Mouse (Mus musculus): ENCODE data around the gene Sema3e.

The Sema3e gene

DNA sequence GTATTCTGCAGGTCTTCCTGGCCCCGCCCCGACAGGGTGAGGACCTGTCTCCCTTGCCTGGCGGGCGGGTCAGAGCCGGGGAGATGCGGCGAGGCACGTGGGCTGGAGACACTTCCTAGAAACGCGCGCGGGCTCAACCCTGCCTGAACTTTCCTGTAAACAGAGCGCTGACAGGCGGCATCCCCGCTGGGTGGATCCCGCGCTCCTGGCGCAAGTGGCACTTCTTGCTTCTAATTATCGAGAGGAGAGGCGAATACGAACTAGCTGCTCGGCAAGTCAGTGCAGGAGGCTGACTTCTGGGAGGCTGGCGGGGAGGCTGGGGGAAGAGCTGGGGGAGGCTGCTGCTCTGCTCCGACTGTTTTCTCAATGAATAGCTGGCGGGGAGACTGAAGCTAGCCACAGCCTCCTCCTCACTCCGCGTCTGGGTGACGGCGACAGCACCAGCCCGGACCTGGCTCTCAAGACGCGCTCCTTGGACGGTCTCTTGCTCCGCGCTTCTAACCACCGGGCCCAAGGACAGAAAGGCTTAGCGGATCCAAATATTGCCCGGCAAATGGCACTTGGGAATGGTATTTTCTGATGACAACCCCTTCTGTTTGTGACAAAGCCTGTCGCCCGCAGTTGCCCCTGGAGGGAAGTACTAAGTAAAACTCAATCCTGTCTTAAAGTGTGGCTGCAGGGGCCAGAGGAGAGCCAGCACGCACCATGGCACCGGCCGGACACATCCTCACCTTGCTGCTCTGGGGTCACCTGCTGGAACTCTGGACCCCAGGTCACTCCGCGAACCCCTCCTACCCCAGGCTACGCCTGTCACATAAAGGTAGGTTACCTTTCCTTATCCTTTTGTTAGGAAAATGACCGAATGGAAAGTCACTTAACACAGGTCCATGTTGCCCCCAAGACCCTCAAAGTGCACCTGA is at the start of gene Sema3e:
Gene Sema3e (plus strand): TSS at position 72 of the 920 bp plus-strand sequence.
- DNase-seq (ENCODE audit: extremely low read depth, low read depth) = no peak

DNA sequence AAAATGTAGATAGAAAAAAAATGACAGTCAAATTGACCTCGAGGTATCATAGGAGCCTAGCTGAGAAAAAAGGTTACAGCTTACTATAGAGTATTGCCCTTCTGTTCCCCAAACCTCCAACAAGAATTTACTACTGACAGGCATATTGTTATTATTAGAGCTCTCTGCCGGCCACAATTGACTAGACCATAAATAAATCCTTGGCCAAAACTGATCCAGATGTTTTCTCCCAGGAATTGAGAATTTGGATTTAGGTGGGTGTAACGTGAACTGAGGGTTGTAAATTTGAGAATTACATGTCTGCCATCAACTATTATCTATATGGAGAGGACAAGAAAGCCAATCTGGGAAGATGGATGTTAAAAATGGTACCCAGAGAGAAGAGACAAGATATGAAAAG is 47.5 kb upstream of the Sema3e start:
- no peak for DNase-seq (ENCODE audit: extremely low read depth, low read depth)

DNA sequence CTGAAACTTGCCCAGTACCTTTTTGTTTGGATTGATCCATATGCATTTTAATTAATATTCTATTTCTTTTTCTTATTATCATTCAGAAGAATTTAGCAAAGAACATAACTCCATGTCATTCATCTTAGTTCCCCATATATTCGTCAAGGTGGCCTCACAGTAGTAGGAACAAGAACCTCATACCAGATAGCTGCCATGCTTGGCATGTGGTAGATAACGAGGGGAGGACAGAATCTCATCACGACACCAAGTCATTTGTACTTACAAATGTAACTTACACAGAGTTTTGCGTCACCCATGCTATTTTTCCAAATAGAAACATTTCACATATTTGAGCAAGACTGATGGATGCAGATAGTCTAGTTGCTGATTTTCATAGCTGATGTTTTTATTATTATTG is 45.9 kb upstream of the Sema3e start:
- DNase-seq (ENCODE audit: extremely low read depth, low read depth) = no peak

- no peak for DNase-seq (ENCODE audit: extremely low read depth, low read depth)
Observed at GRCm38 (mm10) chr5:13982417-13983054, 42.5 kb upstream of the Sema3e start.

DNA sequence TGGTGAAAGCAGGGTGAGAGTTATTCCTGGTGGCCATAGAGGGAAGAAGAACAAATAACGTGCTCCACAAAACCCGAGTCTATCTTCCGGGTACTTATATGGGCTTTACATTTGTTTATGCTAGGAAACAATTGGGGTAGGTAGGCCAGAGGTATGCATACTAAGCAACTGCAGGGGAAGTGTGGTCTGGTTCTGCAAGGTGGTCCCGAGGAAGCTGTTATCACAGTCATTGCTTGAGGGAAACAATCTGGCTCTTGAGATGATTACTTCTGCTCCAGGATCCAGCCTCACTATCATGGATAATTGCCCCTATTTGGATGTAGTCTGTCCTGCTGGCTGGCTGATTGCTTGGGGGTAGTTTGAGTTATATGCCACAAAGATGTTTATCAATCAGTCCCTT is 41.5 kb upstream of the Sema3e start:
- no peak for DNase-seq (ENCODE audit: extremely low read depth, low read depth)

GRCm38 (mm10) chr5:13985669-13986068 is 39.4 kb upstream of the Sema3e start:
- DNase-seq (ENCODE audit: extremely low read depth, low read depth) = no peak

- DNase-seq (ENCODE audit: extremely low read depth, low read depth) = no peak
Observed at GRCm38 (mm10) chr5:13987123-13987522, 38.0 kb upstream of the Sema3e start.

DNA sequence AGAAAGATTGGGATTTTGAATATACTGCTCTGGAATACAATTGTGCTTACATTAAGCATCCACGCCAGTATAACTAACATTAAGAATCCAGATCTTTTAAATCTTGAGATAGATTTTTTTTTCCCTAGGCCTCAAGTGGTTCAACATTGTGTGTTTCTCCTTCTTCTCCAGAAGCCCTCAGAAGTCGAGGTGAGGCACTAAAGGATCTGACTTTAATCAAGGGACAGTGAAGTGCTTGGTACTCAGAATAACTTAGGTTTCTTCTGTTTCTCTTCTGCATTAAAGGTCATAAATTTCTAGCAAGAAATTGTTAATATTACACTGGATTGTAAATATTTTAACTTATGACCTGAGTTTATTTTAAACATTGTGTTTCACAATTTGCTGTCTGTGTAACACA is 37.1 kb upstream of the Sema3e start:
- DNase-seq (ENCODE audit: extremely low read depth, low read depth) = no peak

DNA sequence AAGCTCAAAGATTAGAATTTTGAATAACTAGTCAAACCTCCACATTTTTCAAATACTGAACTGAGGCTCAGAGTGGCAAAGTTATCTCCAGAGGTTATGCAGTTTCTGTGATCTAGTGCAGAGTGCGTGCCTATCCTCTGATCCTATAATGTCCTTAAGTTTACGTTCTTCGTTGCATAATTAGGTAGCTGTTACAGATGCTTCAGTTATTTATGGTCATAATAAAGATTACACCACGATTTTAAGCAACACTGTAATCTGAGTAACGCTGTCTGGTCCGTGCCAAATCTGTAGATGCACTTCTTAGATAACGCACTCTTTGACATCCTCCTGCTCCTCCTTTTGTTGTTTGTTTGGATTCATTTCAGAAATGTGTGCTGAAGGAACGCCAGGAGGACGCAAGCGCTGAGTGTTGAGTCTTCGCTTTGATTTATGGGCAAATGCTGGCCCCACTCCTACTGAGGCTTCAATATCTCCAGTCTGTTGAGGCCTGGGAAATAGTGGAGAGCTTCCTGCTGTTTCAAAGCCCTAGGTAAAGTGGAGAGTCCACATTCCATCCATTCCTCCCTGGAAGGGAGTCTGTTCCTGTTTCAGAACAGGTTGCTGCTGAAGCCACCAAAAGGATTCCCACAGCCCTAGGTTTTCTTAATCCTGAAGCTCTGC is 32.2 kb upstream of the Sema3e start:
- no peak for DNase-seq (ENCODE audit: extremely low read depth, low read depth)

- no peak for DNase-seq (ENCODE audit: extremely low read depth, low read depth)
Observed at GRCm38 (mm10) chr5:14028341-14028740, 3.3 kb downstream of the Sema3e start.

GRCm38 (mm10) chr5:14030796-14031195 is 5.7 kb downstream of the Sema3e start:
- DNase-seq (ENCODE audit: extremely low read depth, low read depth) = no peak

- DNase-seq (ENCODE audit: extremely low read depth, low read depth) = no peak
Observed at GRCm38 (mm10) chr5:14032056-14032455, 7.0 kb downstream of the Sema3e start.

DNA sequence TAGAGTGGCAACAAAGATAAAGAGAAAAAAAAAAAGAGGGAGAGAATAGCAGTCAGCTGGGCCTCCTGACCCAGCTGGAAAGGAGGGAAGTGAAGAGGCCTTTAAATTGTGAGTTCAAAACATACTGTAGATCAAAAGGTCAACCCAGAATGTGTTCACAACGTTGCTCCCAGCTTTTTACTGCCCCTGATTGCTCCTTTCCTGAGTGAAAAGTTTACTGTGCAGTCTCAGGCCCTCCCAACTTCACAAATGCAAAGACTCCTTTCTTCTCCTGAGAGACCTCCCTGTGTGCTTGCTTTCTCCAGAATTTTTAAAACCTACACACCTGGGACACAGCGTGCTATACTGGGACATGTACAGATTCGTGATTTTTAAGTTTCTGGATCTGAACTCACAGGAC is 8.2 kb downstream of the Sema3e start:
- no peak for DNase-seq (ENCODE audit: extremely low read depth, low read depth)

GRCm38 (mm10) chr5:14038813-14039496 is 13.9 kb downstream of the Sema3e start:
- no peak for DNase-seq (ENCODE audit: extremely low read depth, low read depth)

DNA sequence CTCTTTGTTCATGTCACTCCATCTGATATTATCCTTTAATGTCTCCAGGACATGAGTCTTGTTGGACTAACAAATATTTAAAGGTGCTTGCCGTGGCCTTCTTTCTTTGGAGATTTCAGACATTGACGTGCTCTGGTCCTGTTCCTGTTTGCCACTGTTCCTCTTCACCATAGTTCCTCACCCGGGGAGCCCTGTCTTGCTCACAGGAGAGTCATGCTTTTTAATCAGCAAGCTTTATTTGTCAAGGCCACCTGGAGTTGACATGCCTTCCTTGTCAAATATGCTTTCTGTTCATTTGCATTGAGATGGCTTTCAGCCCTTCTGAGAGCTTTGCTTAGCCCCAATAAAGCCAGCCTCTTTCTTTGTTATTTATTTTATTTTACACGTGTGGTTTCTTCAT is 15.1 kb downstream of the Sema3e start:
- no peak for DNase-seq (ENCODE audit: extremely low read depth, low read depth)

DNA sequence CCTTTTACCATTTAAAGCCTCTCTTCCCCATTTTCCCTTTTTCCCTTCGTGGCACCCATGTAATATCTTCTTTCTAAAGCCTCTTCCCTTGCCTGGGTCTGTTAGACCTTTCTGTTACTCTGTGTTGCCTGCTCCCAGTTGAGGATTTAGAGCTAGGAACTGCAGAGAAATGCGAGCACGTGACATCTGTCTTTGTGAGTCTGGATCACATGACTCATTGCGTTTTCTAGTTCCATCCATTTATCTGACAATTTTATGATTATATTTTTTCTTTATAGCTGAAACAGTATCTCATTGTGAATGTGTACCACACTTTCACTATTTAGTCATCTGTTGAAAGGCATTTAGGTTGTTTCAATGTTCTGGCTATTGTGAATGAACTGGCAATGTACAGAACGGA is 18.0 kb downstream of the Sema3e start:
- no peak for DNase-seq (ENCODE audit: extremely low read depth, low read depth)

DNA sequence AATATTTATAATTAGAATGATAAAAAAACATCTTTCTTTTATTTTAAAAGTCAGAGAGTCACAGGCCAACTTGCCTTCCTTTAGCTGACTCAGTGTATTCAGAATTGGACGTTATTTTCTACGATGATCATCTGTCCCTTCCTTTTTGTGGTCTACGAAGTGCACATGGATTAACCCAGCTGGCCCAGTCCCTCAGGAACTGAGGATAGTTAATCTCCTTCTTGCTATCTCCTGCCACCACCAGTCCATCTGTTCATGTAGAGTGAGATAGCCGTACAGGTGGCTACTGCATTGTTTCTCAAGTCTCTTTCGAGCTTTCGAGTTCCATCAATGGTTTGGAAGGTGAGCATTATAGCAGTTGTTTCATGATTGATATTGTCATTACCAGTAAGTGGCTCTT is 18.9 kb downstream of the Sema3e start:
- DNase-seq (ENCODE audit: extremely low read depth, low read depth) = no peak

GRCm38 (mm10) chr5:14048660-14049059 is 23.6 kb downstream of the Sema3e start:
- DNase-seq (ENCODE audit: extremely low read depth, low read depth) = no peak

- no peak for DNase-seq (ENCODE audit: extremely low read depth, low read depth)
Observed at GRCm38 (mm10) chr5:14054472-14054871, 29.4 kb downstream of the Sema3e start.

GRCm38 (mm10) chr5:14059895-14060553 is 34.9 kb downstream of the Sema3e start:
- no peak for DNase-seq (ENCODE audit: extremely low read depth, low read depth)

- DNase-seq (ENCODE audit: extremely low read depth, low read depth) = no peak
Observed at GRCm38 (mm10) chr5:14062918-14063481, 37.9 kb downstream of the Sema3e start.

Data from MEL-GATA-1-ER (cell line).